Mouse (Mus musculus): ENCODE measurements at regions not wholly inside any gene's neighbourhood (a gene's known extent, or its start where the extent isn't known, plus 50 kb on each side); places are given as distances from the start of the nearest gene placed in this dataset.
"Not testable (repeated sequence)": the region's sequence is repeated elsewhere in the genome, so short reads cannot be mapped to it uniquely, and the experiment has no call there.

DNA sequence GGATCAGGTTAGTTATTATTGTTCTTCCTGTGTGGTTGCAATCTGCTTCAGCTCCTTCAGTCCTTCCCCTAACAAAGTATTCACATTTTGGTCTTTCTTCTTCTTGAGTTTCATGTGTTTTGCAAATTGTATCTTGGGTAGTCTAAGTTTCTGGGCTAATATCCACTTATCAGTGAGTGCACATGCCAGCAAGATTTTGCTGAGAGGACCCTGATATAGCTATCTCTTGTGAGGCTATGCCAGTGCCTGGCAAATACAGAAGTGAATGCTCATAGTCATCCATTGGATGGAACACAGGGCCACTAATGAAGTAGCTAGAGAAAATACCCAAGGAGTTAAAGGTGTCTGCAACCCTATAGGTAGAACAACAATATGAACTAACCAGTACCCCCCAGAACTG lies 1053.0 kb upstream of the Nova1 start:
- TF ChIP-seq CTCF, EP300 (IDR thresholded peaks at IDR 0.05; ENCODE audit: low read depth): not testable (repeated sequence)
